Mouse (Mus musculus): ENCODE results near the gene Gm10147. TPM values are rescaled to one million over a fixed set of nuclear protein-coding genes. Genes with fewer than 3 reads are reported as not detected.
"Not testable (repeated sequence)": the region's sequence is repeated elsewhere in the genome, so short reads cannot be mapped to it uniquely, and the experiment has no call there.

The Gm10147 gene
- not detected in 2 replicates for polyA plus RNA-seq (2016; fragmentation: Nextera tagmentation; extraction: Ambion mirVana)

DNA sequence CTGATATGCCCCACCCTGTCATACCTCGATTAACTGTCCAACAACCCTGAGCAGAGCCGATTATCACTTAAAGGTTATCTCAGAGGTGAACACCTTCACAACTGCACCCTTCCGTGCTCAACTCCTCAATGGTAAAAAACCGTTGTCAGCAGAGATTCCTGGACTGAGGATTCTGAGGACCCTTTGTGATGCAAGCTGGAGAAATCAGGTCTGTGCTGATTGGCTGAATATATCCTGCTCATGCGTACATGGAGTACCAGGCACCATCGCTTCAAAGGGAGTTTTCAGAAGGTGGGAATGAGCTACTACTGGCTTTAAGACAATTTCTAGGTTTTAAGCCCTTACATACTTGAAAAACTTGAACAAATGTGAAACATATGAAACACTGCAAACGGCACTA, at the start of gene Gm10147:
Gene Gm10147 (minus strand): TSS at position 101 of the 400 bp plus-strand sequence.
- WGBS = no CpG with 5 or more reads among the region's 7 CpGs
- not testable (repeated sequence) for H3K27ac ChIP-seq (replicated peaks)

More for the DNA sequence above, at the start of gene Gm10147:
- not testable (repeated sequence) for H3K36me3 ChIP-seq; H3K27me3 ChIP-seq (ENCODE audit: low read depth, poor library complexity, severe bottlenecking); H3K4me3 ChIP-seq; H3K4me1 ChIP-seq; DNase-seq (ENCODE audit: low spot score); H3K9me3 ChIP-seq (replicated peaks)

Small RNA genes within 50 kb of the gene (microRNA-seq; reads per million reads assigned to microRNA genes)
- not detected for gene Gm44499
